Mouse (Mus musculus) MEL (cell line): ENCODE results near the gene Disp1. TPM values are rescaled to one million over a fixed set of nuclear protein-coding genes. Genes with fewer than 3 reads are reported as not detected.

ENCODE experiments used
- DNase-seq: peaks from one replicate; pipeline ENCODE4 v3.0.0; 2011; ENCODE audit warnings: low read depth, low spot score
- H3K27ac ChIP-seq: 2 replicates; pipeline ENCODE4 v1.5.1; 2012; ENCODE audit warnings: low read depth, mild to moderate bottlenecking, control low read depth, low read length, moderate library complexity; ENCODE audit not compliant: control insufficient read depth
- H3K27me3 ChIP-seq, 2 experiments: fragments of 150-350 bp in 1 of 2; sonication (generic) in 1 of 2; 2 replicates each; pipeline ENCODE4 v1.6.1; 2012; ENCODE audit warnings: low read length in 2 of 2, mild to moderate bottlenecking in 2 of 2, improper control_type of control experiment in 1 of 2, moderate library complexity in 1 of 2; ENCODE audit not compliant: insufficient read depth in 2 of 2, control insufficient read depth in 1 of 2
- H3K36me3 ChIP-seq, 2 experiments: 2 replicates each; pipeline ENCODE4 v1.6.1; 2012 to 2014; ENCODE audit warnings: low read length in 2 of 2, improper control_type of control experiment in 1 of 2, inconsistent platforms in 1 of 2, mild to moderate bottlenecking in 1 of 2; ENCODE audit not compliant: insufficient read depth in 2 of 2, control insufficient read depth in 1 of 2
- H3K4me1 ChIP-seq, 2 experiments: fragments of 150-350 bp in 1 of 2; sonication (generic) in 1 of 2; 2 replicates each; pipeline ENCODE4 v1.6.1; 2012; ENCODE audit warnings: low read length in 2 of 2, improper control_type of control experiment in 1 of 2, mild to moderate bottlenecking in 1 of 2; ENCODE audit not compliant: insufficient read depth in 2 of 2, control insufficient read depth in 1 of 2
- H3K4me3 ChIP-seq, 2 experiments: fragments of 150-350 bp in 1 of 2; sonication (generic) in 1 of 2; 2 replicates each; pipeline ENCODE4 v1.5.1; 2012; ENCODE audit warnings: low read depth in 2 of 2, low read length in 2 of 2, mild to moderate bottlenecking in 2 of 2, moderate library complexity in 2 of 2, control low read depth in 1 of 2, improper control_type of control experiment in 1 of 2; ENCODE audit not compliant: control insufficient read depth in 1 of 2, insufficient read depth in 1 of 2
- H3K79me2 ChIP-seq: 2 replicates; pipeline ENCODE4 v1.6.1; 2012; ENCODE audit warnings: mild to moderate bottlenecking, low read length, moderate library complexity; ENCODE audit not compliant: control insufficient read depth, poor library complexity, insufficient read depth
- H3K9ac ChIP-seq: 2 replicates; pipeline ENCODE4 v1.6.1; 2012; ENCODE audit warnings: low read depth, mild to moderate bottlenecking, control low read depth, low read length, moderate library complexity; ENCODE audit not compliant: control insufficient read depth, poor library complexity, severe bottlenecking
- H3K9me3 ChIP-seq: fragments of 150-350 bp; sonication (generic); replicated peaks from 2 replicates; pipeline ENCODE4 v1.6.1; 2012; ENCODE audit warnings: mild to moderate bottlenecking, low read length, improper control_type of control experiment, moderate library complexity; ENCODE audit not compliant: insufficient read depth
- CTCF ChIP-seq, 3 experiments: IDR thresholded peaks in 2 of 3; conservative IDR thresholded peaks in 1 of 3; 2 replicates each; pipeline ENCODE4 v1.5.1; 2011 to 2012; ENCODE audit warnings: low read length in 3 of 3, low read depth in 2 of 3, mild to moderate bottlenecking in 2 of 3, improper control_type of control experiment in 1 of 3, inconsistent platforms in 1 of 3, mixed read lengths in 1 of 3, moderate library complexity in 1 of 3; ENCODE audit not compliant: control insufficient read depth in 1 of 3, insufficient read depth in 1 of 3, poor library complexity in 1 of 3, severe bottlenecking in 1 of 3
- E2F4 ChIP-seq: IDR thresholded peaks from 2 replicates; pipeline ENCODE4 v1.6.1; 2011; ENCODE audit warnings: low read depth, low read length, improper control_type of control experiment, borderline replicate concordance
- EP300 ChIP-seq, 2 experiments: IDR thresholded peaks; 2 replicates each; pipeline ENCODE4 v1.6.1; 2011; ENCODE audit warnings: improper control_type of control experiment in 2 of 2, low read length in 2 of 2, low read depth in 1 of 2, mild to moderate bottlenecking in 1 of 2
- HCFC1 ChIP-seq: IDR thresholded peaks from 2 replicates; pipeline ENCODE4 v1.6.1; 2012; ENCODE audit warnings: low read depth, mild to moderate bottlenecking, inconsistent platforms, low read length, improper control_type of control experiment, moderate library complexity
- MAFK ChIP-seq: IDR thresholded peaks from 2 replicates; pipeline ENCODE4 v1.6.1; 2011; ENCODE audit warnings: low read depth, mild to moderate bottlenecking, low read length, improper control_type of control experiment, borderline replicate concordance
- MXI1 ChIP-seq: IDR thresholded peaks from 2 replicates; pipeline ENCODE4 v1.6.1; 2011; ENCODE audit warnings: mild to moderate bottlenecking, low read depth, low read length, improper control_type of control experiment
- NRF1 ChIP-seq: IDR thresholded peaks from 2 replicates; pipeline ENCODE4 v1.6.1; 2014; ENCODE audit warnings: low read depth, mild to moderate bottlenecking, inconsistent platforms, low read length, improper control_type of control experiment, moderate library complexity; ENCODE audit not compliant: poor library complexity, insufficient read depth, severe bottlenecking
- POLR2AphosphoS2 ChIP-seq: IDR thresholded peaks from 2 replicates; pipeline ENCODE4 v1.6.1; 2011; ENCODE audit warnings: low read length, improper control_type of control experiment
- POLR2AphosphoS5 ChIP-seq: IDR thresholded peaks from 2 replicates; pipeline ENCODE4 v1.6.1; 2012; ENCODE audit warnings: low read depth, borderline replicate concordance, mild to moderate bottlenecking, inconsistent platforms, low read length, moderate library complexity, mixed read lengths
- RAD21 ChIP-seq: IDR thresholded peaks from 2 replicates; pipeline ENCODE4 v1.6.1; 2011; ENCODE audit warnings: mild to moderate bottlenecking, low read depth, low read length, improper control_type of control experiment
- SIN3A ChIP-seq: IDR thresholded peaks from 2 replicates; pipeline ENCODE4 v1.6.1; 2012; ENCODE audit warnings: low read length, improper control_type of control experiment, inconsistent platforms
- TBP ChIP-seq: IDR thresholded peaks from 2 replicates; pipeline ENCODE4 v1.8.0; 2011; ENCODE audit warnings: low read depth, low read length, improper control_type of control experiment
- ZKSCAN1 ChIP-seq: IDR thresholded peaks from 2 replicates; pipeline ENCODE4 v1.6.1; 2012; ENCODE audit warnings: low read depth, mild to moderate bottlenecking, inconsistent platforms, low read length, improper control_type of control experiment, moderate library complexity
- ZMIZ1 ChIP-seq: IDR thresholded peaks from 2 replicates; pipeline ENCODE4 v1.6.1; 2012; ENCODE audit warnings: low read depth, mild to moderate bottlenecking, inconsistent platforms, low read length, improper control_type of control experiment, moderate library complexity
- ZNF384 ChIP-seq: IDR thresholded peaks from 2 replicates; pipeline ENCODE4 v1.6.1; 2012; ENCODE audit warnings: low read depth, mild to moderate bottlenecking, inconsistent platforms, low read length, improper control_type of control experiment
- polyA plus RNA-seq, 2 experiments: library from polyadenylated mRNA; stranded (reverse) in 1 of 2; unstranded in 1 of 2; fragments of >175 nt in 1 of 2; fragments of >200 nt in 1 of 2; gene quantifications; 2 replicates each; pipeline versions ENCODE4 v1.2.1 to v1.2.4; 2012; ENCODE audit warnings: low replicate concordance in 2 of 2, low read depth in 1 of 2; ENCODE audit not compliant: insufficient read length in 2 of 2, insufficient read depth in 1 of 2, missing spikeins in 1 of 2
- total RNA-seq: library from RNA; depleted of rRNA; stranded (reverse); fragments of 300-350 nt; gene quantifications from 2 replicates; pipeline ENCODE4 v1.2.3, GENCODE M21; 2012

The Disp1 gene
- total and polyA plus RNA-seq, 3 experiments, result 6.3 to 9.9 TPM; not detected in 1

- Histone ChIP-seq H3K4me3 (no peak overlapping the region), H3K27ac (no peak overlapping the region), H3K9ac (no peak overlapping the region), H3K9me3 (no peaks in the 10 kb centered on the region), H3K27me3 (no peaks in the 10 kb centered on the region), H3K36me3 (peaks cover 0 to 29% of the 10 kb centered on the region in 2 experiments; a peak in 2 of 4 replicates), H3K4me1 (peaks cover 24% of the 10 kb centered on the region in 2 experiments), H3K79me2 (no peaks in the 10 kb centered on the region; the same call in 1 of the 2 replicates)
- DNase-seq, result no peak
- TF ChIP-seq E2F4, result no peak
- no peak for TF ChIP-seq MXI1
- TF ChIP-seq MAFK, result no peak
- TF ChIP-seq SIN3A, result no peak
- TF ChIP-seq EP300 (IDR thresholded peaks at IDR 0.05; ENCODE audit: low read depth in 1 of 2, low read length in 2 of 2), result no peak
- no peak for TF ChIP-seq TBP
- no peak for TF ChIP-seq ZMIZ1
- TF ChIP-seq CTCF (IDR thresholded peaks at IDR 0.05 in 2 of 3, conservative IDR thresholded peaks at IDR 0.05 in 1 of 3; ENCODE audit: control insufficient read depth in 1 of 3, insufficient read depth in 1 of 3, low read depth in 2 of 3, low read length in 3 of 3, poor library complexity in 1 of 3, severe bottlenecking in 1 of 3), result no peak
- no peak for TF ChIP-seq POLR2AphosphoS5
- no peak for TF ChIP-seq ZNF384
- no peak for TF ChIP-seq NRF1
- TF ChIP-seq POLR2AphosphoS2, result no peak
- no peak for TF ChIP-seq HCFC1
- no peak for TF ChIP-seq RAD21
Measured at GRCm38 (mm10) chr1:183143246-183143645, 78.1 kb downstream of the Disp1 start.

GRCm38 (mm10) chr1:183142566-183142965 lies 78.8 kb downstream of the Disp1 start:
- no peaks in the 10 kb centered on the region; the same call in 1 of the 2 replicates for H3K79me2 ChIP-seq
- TF ChIP-seq TBP (no peak), ZKSCAN1 (no peak), NRF1 (no peak)
- H3K4me3 ChIP-seq, result no peak overlapping the region
- no peak overlapping the region for H3K9ac ChIP-seq
- peaks cover 0 to 29% of the 10 kb centered on the region in 2 experiments; a peak in 2 of 4 replicates for H3K36me3 ChIP-seq
- no peak for DNase-seq
- H3K9me3 ChIP-seq, result no peaks in the 10 kb centered on the region
- peaks cover 23 to 24% of the 10 kb centered on the region in 2 experiments for H3K4me1 ChIP-seq
- H3K27ac ChIP-seq, result no peak overlapping the region
- H3K27me3 ChIP-seq, result no peaks in the 10 kb centered on the region
